In the genomic region with DNA sequence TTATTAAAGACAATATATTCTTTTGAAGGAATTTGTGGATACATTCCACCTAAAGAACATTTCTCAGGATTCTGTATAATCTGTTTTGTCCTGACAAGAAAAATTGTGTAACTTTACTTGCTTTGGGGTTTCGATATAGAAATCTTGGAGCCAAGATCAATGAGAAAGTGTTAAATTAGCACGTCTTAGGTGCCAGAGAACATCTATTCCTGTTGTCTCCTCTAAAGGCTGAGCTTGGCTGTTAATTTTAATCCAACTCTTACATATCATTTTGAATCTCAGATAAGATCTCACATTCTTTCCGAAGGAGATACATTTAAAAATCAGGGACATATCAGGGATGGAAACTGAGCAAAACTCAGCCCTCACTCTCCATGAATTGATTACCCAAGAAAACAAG, we compare ENCODE assay signal across 17 mouse cellular contexts.
"Had no signal": no experiment of that assay in that cellular context is flagged by ENCODE, and none has a peak within 500 bp of the region (broad histone marks: within the 10 kb centered on the region; RNA-seq: fewer than 3 reads in every experiment).

No protein-coding gene starts in this region.

- H3K27ac ChIP-seq: neural tube, embryonic 12.5 days; neural tube, embryonic 13.5 days; neural tube, embryonic 15.5 days; stomach, embryonic 15.5 days; stomach, postnatal 0 days had no signal

- H3K27me3 ChIP-seq: neural tube, embryonic 12.5 days; neural tube, embryonic 13.5 days; neural tube, embryonic 15.5 days; stomach, embryonic 15.5 days had no signal

- H3K9ac ChIP-seq: neural tube, embryonic 12.5 days; neural tube, embryonic 13.5 days; neural tube, embryonic 15.5 days; stomach, embryonic 15.5 days had no signal

- H3K9me3 ChIP-seq: neural tube, embryonic 12.5 days; neural tube, embryonic 15.5 days; stomach, embryonic 15.5 days had no signal

- H3K4me1 ChIP-seq: neural tube, embryonic 12.5 days; neural tube, embryonic 13.5 days; neural tube, embryonic 15.5 days; stomach, embryonic 15.5 days had no signal

- H3K4me3 ChIP-seq: neural tube, embryonic 12.5 days; neural tube, embryonic 13.5 days; neural tube, embryonic 15.5 days; stomach, embryonic 15.5 days had no signal

- H3K4me2 ChIP-seq: neural tube, embryonic 12.5 days; neural tube, embryonic 13.5 days; neural tube, embryonic 15.5 days; stomach, embryonic 15.5 days had no signal

- H3K36me3 ChIP-seq: neural tube, embryonic 12.5 days; neural tube, embryonic 13.5 days; neural tube, embryonic 15.5 days; stomach, embryonic 15.5 days had no signal

- DNase-seq: retina, postnatal 1 day; right cerebral cortex, adult 18-20 months; right cerebral cortex, postnatal 14 days; right cerebral cortex, postnatal 25 days; right cerebral cortex, postnatal 4 days; spleen, adult 18-20 months; thymus, adult 18-20 months; thymus, adult 2 months; thymus, postnatal 14 days; thymus, postnatal 25 days; thymus, postnatal 36 days; thymus, postnatal 4 days had no signal
